Mouse (Mus musculus) A20 (cell line): ENCODE results near the gene Dennd1a.

ENCODE experiments used
- DNase-seq: peaks from one replicate; pipeline ENCODE4 v3.0.0-alpha.2; 2011; ENCODE audit warnings: low read depth, low spot score

Gene Dennd1a

GRCm38 (mm10) chr2:37881262-37881913 is 405.8 kb downstream of the Dennd1a start:
- no peak for DNase-seq

GRCm38 (mm10) chr2:37879697-37880096 is 407.5 kb downstream of the Dennd1a start:
- no peak for DNase-seq

GRCm38 (mm10) chr2:37872791-37873190 is 414.4 kb downstream of the Dennd1a start:
- DNase-seq = peak; percentile 56

- no peak for DNase-seq
These were observed 417.6 kb downstream of the Dennd1a start for GRCm38 (mm10) chr2:37869628-37870027.

GRCm38 (mm10) chr2:37867387-37867786 is 419.8 kb downstream of the Dennd1a start:
- DNase-seq = no peak

- no peak for DNase-seq
These were observed 429.7 kb downstream of the Dennd1a start for GRCm38 (mm10) chr2:37857472-37857871.

GRCm38 (mm10) chr2:37856955-37857354 is 430.2 kb downstream of the Dennd1a start:
- no peak for DNase-seq

- DNase-seq = no peak
These were observed 432.0 kb downstream of the Dennd1a start for GRCm38 (mm10) chr2:37855226-37855625.

GRCm38 (mm10) chr2:37853878-37854435 is 433.2 kb downstream of the Dennd1a start:
- DNase-seq = peak; percentile 12

- DNase-seq = no peak
These were observed 436.6 kb downstream of the Dennd1a start for GRCm38 (mm10) chr2:37850626-37851025.

- DNase-seq = peak; percentile 37
These were observed 437.8 kb downstream of the Dennd1a start for GRCm38 (mm10) chr2:37849357-37849756.

- DNase-seq = peak; percentile 35
These were observed 444.5 kb downstream of the Dennd1a start for GRCm38 (mm10) chr2:37842719-37843118.

GRCm38 (mm10) chr2:37842151-37842569 is 445.0 kb downstream of the Dennd1a start:
- DNase-seq = peak; percentile 77

- DNase-seq = no peak
These were observed 447.3 kb downstream of the Dennd1a start for GRCm38 (mm10) chr2:37839922-37840321.

- DNase-seq = no peak
These were observed 448.8 kb downstream of the Dennd1a start for GRCm38 (mm10) chr2:37838202-37838984.

GRCm38 (mm10) chr2:37837542-37837941 is 449.6 kb downstream of the Dennd1a start:
- DNase-seq = no peak

GRCm38 (mm10) chr2:37836926-37837325 is 450.3 kb downstream of the Dennd1a start:
- no peak for DNase-seq

GRCm38 (mm10) chr2:37832253-37832652 is 454.9 kb downstream of the Dennd1a start:
- DNase-seq = no peak

GRCm38 (mm10) chr2:37829758-37830275 is 457.4 kb downstream of the Dennd1a start:
- no peak for DNase-seq

- no peak for DNase-seq
These were observed 463.4 kb downstream of the Dennd1a start for GRCm38 (mm10) chr2:37823826-37824225.

- no peak for DNase-seq
These were observed 465.1 kb downstream of the Dennd1a start for GRCm38 (mm10) chr2:37822122-37822521.

- DNase-seq = no peak
These were observed 467.6 kb downstream of the Dennd1a start for GRCm38 (mm10) chr2:37819526-37820152.
